Mouse (Mus musculus) C3H10T1/2 (cell line): ENCODE data around the gene Olfr1019. TPM values are rescaled to one million over a fixed set of nuclear protein-coding genes. Genes with fewer than 3 reads are reported as not detected.

Source experiments
- polyA plus RNA-seq, 2 experiments: library from polyadenylated mRNA; unstranded; fragments of >200 nt; fragmentation: generic; extraction: Trizol; gene quantifications; one replicate each; pipeline ENCODE4 v1.2.1; 2012; ENCODE audit warnings: missing spikeins in 2 of 2

Olfr1019 gene
- not detected for polyA plus RNA-seq

GRCm38 (mm10) chr2:85845383-85845782, at the start of gene Olfr1019:
Gene Olfr1019, minus strand, starts transcription at chr2:85845483.

DNA sequence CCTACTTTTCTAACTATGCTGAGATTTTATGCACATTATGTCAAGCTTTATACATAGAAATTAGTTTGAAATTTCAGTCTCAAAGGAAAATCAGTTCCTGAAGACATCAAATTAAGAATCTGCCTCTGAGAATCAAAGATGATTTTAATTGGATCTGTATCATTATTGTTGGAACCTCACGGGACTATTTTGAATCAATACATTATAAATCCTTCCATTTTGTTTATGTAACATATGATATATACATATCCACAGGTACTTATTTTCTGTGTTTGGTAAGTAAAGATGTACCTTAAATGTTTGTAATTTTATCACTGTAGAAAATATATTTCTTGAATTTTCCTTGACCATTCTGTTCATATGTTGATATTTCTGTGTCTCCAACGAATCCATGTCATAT, 40.1 kb upstream of the Olfr1019 start, which contains the start of gene Olfr1023:
Gene Olfr1023, plus strand, starts transcription at position 301 of the 400 bp plus-strand sequence.

DNA sequence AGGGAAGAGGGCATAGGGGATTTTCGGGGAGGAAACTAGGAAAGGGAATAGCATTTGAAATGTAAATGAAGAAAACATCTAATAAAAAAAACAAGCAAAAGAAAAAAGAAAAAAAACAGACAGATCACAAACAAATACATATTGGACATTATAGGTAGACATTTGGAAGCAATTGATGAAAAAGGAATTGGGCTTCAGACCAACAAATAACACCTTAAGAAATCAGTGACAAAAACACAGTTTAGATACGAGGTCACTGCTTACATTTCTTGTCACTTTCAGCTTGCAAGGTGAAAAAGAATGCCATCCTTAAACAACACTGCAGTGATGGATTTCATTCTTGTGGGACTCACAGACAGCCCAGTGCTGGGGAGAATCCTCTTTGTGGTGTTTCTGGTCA, 23.0 kb upstream of the Olfr1019 start, which contains the start of gene Olfr1022:
Gene Olfr1022, plus strand, starts transcription at position 301 of the 400 bp plus-strand sequence.

DNA sequence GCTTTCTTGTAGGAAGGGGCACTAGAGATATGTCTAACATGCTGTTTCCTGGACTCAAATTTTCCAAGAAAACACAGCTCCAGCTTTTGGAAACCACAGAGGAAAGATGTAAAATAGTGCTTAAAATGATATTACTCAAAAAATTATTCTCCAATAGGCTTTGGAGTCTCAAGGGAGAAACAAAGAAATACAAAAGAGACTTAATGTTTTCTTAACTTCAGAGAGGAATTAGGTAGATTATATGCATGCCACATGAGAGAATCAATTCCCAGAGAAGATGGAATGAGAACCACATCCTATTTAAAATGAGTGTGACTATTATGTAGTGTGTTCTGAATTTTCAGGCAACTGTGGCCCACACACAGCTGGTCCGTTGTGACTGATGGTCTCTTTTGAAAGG, 1.4 kb upstream of the Olfr1019 start, which contains the start of gene Olfr1020:
Gene Olfr1020, plus strand, starts transcription at position 301 of the 400 bp plus-strand sequence.

DNA sequence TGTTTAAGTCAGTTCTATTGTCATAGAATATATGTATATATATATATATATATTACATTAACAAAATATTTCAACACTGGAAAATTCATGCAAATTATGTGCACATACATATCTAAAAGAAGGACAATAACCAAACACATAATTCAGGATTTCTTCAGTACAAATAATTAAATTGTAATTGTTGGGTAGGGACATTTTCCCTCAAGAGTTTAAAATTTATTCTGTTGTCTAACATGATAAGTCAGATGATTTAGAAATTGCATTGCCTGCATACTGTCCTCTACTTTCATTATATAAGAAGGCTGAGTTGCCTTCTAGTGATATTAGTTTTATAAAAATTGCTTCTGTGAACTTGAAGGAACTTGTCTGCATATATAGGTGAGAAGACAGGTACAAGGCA, 27.1 kb downstream of the Olfr1019 start, which contains the start of gene Olfr1018:
Gene Olfr1018, plus strand, starts transcription at position 301 of the 400 bp plus-strand sequence.

GRCm38 (mm10) chr2:85802444-85802843, 42.8 kb downstream of the Olfr1019 start, which contains the start of gene Olfr1016:
Gene Olfr1016, minus strand, starts transcription at chr2:85802544.

Other genes starting within 250 kb of the Olfr1019 start
- not detected for gene Olfr1000, start 233.6 kb downstream of the Olfr1019 start, polyA plus RNA-seq
- gene Olfr1002, start 194.8 kb downstream of the Olfr1019 start, polyA plus RNA-seq, result not detected
- gene Olfr154, start 181.0 kb downstream of the Olfr1019 start, polyA plus RNA-seq, result not detected
- not detected for gene Olfr1006, start 166.7 kb downstream of the Olfr1019 start, polyA plus RNA-seq
- gene Olfr1008, start 156.1 kb downstream of the Olfr1019 start, polyA plus RNA-seq, result not detected
- not detected for gene Olfr1009, start 130.1 kb downstream of the Olfr1019 start, polyA plus RNA-seq
- not detected for gene Olfr1012, start 82.7 kb downstream of the Olfr1019 start, polyA plus RNA-seq
- not detected for gene Olfr1013, start 78.4 kb downstream of the Olfr1019 start, polyA plus RNA-seq
- gene Olfr1014, start 72.8 kb downstream of the Olfr1019 start, polyA plus RNA-seq, result not detected
- gene Olfr1015, start 63.5 kb downstream of the Olfr1019 start, polyA plus RNA-seq, result not detected
- gene Olfr1016, start 42.9 kb downstream of the Olfr1019 start, polyA plus RNA-seq, result not detected
- not detected for gene Olfr1018, start 27.0 kb downstream of the Olfr1019 start, polyA plus RNA-seq
- gene Olfr1020, start 1.5 kb upstream of the Olfr1019 start, polyA plus RNA-seq, result not detected
- not detected for gene Olfr1022, start 23.1 kb upstream of the Olfr1019 start, polyA plus RNA-seq
- not detected for gene Olfr1023, start 40.2 kb upstream of the Olfr1019 start, polyA plus RNA-seq
- not detected for gene Olfr1024, start 59.6 kb upstream of the Olfr1019 start, polyA plus RNA-seq
- gene Olfr1025-ps1, start 69.7 kb upstream of the Olfr1019 start, polyA plus RNA-seq, result not detected
- not detected for gene Olfr1026, start 76.1 kb upstream of the Olfr1019 start, polyA plus RNA-seq
- gene Olfr1028, start 105.0 kb upstream of the Olfr1019 start, polyA plus RNA-seq, result not detected
- gene Olfr1029, start 128.4 kb upstream of the Olfr1019 start, polyA plus RNA-seq, result not detected
- not detected for gene Olfr1030, start 133.8 kb upstream of the Olfr1019 start, polyA plus RNA-seq
- gene Olfr1031, start 144.8 kb upstream of the Olfr1019 start, polyA plus RNA-seq, result not detected
- gene Olfr1032, start 160.1 kb upstream of the Olfr1019 start, polyA plus RNA-seq, result not detected
- not detected for gene Olfr1033, start 175.2 kb upstream of the Olfr1019 start, polyA plus RNA-seq
- not detected for gene Olfr1034, start 200.4 kb upstream of the Olfr1019 start, polyA plus RNA-seq
- gene Olfr1036, start 228.5 kb upstream of the Olfr1019 start, polyA plus RNA-seq, result not detected
- gene Olfr1037, start 241.9 kb upstream of the Olfr1019 start, polyA plus RNA-seq, result not detected